Mouse (Mus musculus) left cerebral cortex, adult 6 months (tissue): ENCODE measurements around the gene Gas2l3. TPM values are rescaled to one million over a fixed set of nuclear protein-coding genes. Genes with fewer than 3 reads are reported as not detected.

Experiments used
- long read RNA-seq, 2 experiments: library from polyadenylated mRNA; unstranded; transcript quantifications; one replicate each; pipeline ENCODE4 v2.0.0; 2019 to 2020
- polyA plus RNA-seq: library from polyadenylated mRNA; unstranded; fragments of <200 nt; fragmentation: Nextera tagmentation; gene quantifications from 2 replicates; pipeline ENCODE4 v1.2.3, GENCODE M21; 2021

Gas2l3 gene
- 0.95 and 1.2 TPM in 2 replicates for polyA plus RNA-seq
- long read RNA-seq, experiment 1, full-length matches to known transcripts: 3 of 4 reads
- long read RNA-seq, experiment 1, partial matches to known transcripts: 0 of 4 reads
- long read RNA-seq, experiment 1, other reads (novel, unspliced or antisense): 1 of 4 reads
- long read RNA-seq, experiment 2: 0 reads

GRCm38 (mm10) chr10:89443623-89444151 is at the start of gene Gas2l3:
TSS of gene Gas2l3 (minus strand) at chr10:89443967.

Other genes starting within 250 kb of the Gas2l3 start
- gene Ano4, start 99.2 kb downstream of the Gas2l3 start, polyA plus RNA-seq: 5.8 and 7.2 TPM in 2 replicates
- gene Nr1h4, start 89.6 kb upstream of the Gas2l3 start, polyA plus RNA-seq: 0.20 TPM in 1 of 2 replicates, not detected in the other
- gene Slc17a8, start 177.3 kb upstream of the Gas2l3 start, polyA plus RNA-seq: 0.26 and 0.53 TPM in 2 replicates
- 5.6 and 5.8 TPM in 2 replicates for gene Scyl2, start 242.3 kb upstream of the Gas2l3 start, polyA plus RNA-seq